Mouse (Mus musculus) layer of hippocampus, postnatal 10 days (tissue): ENCODE measurements at regions not wholly inside any gene's neighbourhood (a gene's known extent, or its start where the extent isn't known, plus 50 kb on each side); places are given as distances from the start of the nearest gene placed in this dataset.

Experiments
- DNase-seq, 2 experiments: peaks; one replicate each; pipeline ENCODE4 v3.0.0; 2021; ENCODE audit warnings: low spot score in 2 of 2

- no peak for DNase-seq
Observed at GRCm38 (mm10) chr2:138640654-138641053, 384.3 kb downstream of the Btbd3 start.

GRCm38 (mm10) chr2:138641335-138641734 lies 385.0 kb downstream of the Btbd3 start:
- DNase-seq: no peak

DNA sequence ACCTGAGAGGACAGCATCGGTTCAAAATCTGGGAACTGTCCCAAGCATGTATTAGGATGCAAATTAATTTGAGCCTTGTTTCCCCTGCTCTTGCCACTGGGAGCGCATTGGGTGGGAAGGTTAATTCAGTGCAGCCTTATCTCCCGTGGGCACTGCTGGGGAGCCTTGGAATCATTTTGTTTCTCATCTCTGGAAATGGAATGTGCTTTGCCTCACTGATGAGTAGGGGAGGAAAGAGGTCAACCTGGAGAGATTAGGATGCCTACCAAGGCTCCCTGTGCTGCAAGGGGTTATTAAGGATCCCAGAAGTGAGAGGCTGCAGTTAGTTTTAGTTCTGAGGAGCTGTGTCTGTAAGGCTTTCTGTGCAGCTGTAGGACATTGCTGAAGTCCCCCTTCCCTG lies 392.3 kb downstream of the Btbd3 start:
- DNase-seq: no peak

- no peak for DNase-seq
Observed at GRCm38 (mm10) chr2:138659376-138659775, 403.0 kb downstream of the Btbd3 start.

DNA sequence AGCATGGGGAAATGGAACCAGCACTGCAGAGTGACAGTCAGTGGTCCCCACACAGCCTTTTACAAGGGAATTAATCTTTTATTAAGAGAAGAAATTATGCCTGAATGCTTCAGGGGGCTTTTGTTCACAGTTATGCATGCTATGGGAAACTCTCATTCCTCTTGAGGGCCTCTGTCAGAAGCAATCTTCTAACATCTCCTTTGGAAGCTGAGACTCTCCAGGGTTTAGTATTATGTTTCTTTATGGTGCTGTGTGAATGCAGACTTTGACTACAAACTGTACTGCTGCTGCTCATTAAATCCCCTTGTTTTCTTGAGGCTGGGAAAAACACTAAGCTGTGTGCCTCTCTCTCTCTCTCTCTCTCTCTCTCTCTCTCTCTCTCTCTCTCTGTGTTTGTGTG lies 413.9 kb downstream of the Btbd3 start:
- DNase-seq: no peak

DNA sequence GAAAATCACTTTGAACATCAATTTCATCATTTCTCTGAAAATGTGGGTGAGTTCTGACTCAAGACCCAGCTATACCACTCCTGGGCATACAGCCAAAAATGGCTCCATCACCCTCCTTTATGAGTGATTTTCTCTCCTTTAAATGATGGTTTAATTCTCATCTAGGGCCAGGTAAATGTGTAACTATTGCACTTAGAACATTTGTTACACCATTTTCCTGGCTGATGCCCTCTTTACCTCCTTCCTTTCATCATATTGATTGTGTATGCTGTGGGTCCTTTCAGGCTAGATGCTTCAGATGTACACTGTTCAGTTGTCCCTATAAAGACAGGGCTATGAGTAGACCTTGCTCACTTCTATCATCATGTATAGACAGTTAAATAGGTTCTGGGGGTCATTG lies 418.4 kb downstream of the Btbd3 start:
- no peak for DNase-seq

DNA sequence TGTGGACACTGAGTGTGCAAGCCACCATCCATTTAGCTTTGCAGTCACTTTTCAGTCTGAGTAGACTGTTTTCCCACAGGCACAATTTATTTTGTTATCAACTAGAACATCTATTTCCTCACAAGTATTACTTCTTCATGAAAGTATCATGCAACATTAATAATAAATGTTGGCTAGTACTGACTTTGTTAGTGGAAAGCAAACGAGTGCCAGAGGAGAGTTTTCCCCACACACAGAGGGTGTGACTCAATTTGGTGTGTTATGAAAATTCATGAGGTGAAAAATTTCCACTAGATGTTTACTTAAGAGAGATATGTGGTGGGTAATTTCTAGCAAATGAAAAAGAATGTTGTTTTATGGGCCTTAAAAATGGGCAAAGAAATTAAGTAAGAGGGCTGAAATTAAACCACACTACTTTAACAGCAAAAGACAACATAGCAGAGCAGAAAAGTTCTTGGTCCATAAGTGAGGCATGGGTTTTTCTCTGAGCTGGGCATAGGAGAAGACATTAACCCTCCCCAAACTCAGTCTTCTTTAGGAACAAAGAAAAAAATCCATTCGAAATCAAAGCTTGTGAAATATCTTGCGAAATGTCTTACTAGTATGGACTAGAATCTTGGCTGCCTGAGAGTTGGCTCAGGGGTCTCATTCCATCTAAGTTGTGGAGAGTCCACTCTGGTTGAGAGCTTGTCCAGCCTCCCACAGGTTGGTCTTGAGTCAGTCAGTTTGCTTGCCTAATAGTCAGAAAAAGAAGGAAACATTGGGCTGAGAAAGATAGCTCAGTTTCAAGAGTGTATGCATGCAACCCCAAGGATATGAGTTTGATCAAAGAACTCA lies 419.1 kb downstream of the Btbd3 start:
- no peak for DNase-seq

DNA sequence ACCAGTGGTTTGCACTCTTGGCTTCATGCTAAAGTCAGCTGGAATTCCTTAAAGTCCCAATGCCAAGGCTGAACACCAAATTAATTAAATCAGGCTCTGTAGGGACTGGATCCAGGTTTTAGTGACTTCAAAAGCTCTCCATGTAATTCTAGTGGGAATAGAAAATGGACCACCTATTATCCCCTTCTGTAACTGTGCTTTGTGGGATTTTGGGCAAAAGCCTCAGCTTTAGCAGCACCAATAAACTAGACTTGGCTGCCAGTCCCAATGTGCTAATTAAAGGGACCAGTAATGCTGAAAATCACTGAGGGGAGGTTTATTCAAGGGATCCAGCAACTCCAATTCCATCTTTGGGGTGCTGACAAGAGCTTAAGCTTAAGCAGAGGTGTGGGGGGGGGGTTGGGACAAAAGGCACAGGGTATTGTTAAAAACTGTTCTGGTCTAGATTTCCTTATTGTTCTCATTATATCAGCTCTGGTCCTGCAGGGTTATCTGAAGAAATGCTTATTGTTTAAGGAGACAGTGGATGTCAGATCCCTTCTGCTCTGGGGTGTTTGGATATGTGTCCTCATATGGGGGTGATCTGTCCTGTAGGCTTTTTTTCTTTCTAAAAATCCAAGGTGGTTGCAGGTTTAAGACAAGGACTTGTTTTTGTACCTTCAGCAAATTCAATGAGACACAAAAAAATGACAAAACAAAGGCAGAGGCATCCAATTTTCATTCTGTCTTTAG lies 431.9 kb downstream of the Btbd3 start:
- peak in 1 of 2 experiments; percentile 22 for DNase-seq

DNA sequence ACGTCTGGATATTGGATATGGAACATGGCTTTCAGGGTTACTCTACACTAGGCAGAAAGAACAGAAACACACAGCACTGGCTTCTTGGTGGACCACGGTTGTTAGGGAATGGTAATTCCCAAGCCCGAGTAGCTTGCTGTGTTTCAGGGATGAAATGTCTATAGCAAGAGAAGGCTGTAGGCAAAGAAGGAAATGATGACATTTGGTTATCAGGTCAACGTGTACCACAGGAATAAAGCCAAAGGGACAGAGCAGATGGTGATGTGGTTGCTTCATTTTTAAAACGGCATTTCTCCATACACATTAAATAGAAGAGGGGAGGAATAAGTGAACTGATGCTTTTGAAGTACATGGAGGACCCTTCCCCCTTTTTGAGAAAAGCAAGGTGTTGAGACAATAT lies 433.1 kb downstream of the Btbd3 start:
- no peak for DNase-seq

GRCm38 (mm10) chr2:138702783-138703182 lies 446.4 kb downstream of the Btbd3 start:
- DNase-seq: no peak

- no peak for DNase-seq
Observed at GRCm38 (mm10) chr2:138703943-138704541, 447.7 kb downstream of the Btbd3 start.

DNA sequence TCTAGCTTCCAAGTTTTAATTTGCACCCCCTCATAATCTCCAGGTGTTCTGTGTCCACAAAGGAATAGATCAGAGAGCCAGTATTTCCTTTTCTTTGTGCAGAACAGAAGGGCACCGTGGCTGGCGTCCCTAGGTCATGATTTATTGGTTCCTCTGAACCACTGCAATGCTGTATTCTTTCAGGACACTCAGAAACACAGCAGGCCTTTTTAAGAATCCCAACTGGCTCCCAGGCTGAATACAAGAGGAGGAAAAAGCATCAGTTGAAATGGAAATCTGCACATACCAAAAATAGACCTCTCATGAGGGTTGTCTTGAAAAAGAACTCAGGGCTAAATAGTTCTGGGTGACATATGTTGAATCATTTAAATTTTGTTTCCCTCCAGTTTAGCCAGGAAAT lies 452.4 kb downstream of the Btbd3 start:
- no peak for DNase-seq

- DNase-seq: no peak
Observed at GRCm38 (mm10) chr2:138733846-138734245, 477.5 kb downstream of the Btbd3 start.

DNA sequence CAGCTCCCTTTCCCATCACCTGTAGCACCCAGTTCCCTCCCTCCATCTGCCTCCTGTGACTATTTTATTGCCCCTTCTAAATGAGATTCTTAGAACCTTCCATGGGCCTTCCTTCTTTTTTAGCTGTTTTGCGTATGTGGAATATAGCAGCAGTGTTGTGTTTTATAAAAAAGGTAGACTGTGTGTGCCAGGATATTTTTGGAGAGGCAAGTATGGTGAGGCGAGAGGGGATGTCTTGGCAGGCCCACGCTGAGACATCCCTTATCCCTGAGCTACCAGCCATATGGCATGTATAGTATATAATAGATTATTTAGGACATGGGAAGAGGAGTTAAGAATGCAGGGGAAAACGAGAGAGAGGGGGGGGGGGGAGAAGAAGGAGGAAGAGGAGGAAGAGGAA lies 488.4 kb downstream of the Btbd3 start:
- no peak for DNase-seq

GRCm38 (mm10) chr2:138760439-138760963 lies 504.1 kb downstream of the Btbd3 start:
- DNase-seq: no peak

- no peak for DNase-seq
Observed at GRCm38 (mm10) chr2:138761400-138761799, 505.0 kb downstream of the Btbd3 start.

- DNase-seq: no peak
Observed at GRCm38 (mm10) chr2:138766275-138766842, 510.0 kb downstream of the Btbd3 start.

DNA sequence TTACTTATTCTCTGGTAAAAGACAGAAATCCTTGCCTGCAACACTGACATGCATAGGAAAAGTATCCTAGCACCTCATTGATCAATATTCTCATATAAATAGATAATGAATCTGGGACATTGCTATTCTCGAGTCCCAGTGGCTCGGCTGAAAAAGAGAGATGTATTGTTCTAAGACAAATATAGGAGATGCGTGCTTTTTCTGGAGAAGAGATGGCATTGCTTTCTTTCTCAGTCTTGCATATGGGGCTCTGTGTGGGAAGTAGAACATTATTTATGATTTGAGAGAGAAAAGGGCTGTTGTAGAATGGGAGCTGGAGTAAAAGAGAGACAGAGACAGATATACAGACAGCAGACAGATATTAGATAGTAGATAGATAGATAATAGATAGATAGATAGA lies 527.4 kb downstream of the Btbd3 start:
- no peak for DNase-seq

DNA sequence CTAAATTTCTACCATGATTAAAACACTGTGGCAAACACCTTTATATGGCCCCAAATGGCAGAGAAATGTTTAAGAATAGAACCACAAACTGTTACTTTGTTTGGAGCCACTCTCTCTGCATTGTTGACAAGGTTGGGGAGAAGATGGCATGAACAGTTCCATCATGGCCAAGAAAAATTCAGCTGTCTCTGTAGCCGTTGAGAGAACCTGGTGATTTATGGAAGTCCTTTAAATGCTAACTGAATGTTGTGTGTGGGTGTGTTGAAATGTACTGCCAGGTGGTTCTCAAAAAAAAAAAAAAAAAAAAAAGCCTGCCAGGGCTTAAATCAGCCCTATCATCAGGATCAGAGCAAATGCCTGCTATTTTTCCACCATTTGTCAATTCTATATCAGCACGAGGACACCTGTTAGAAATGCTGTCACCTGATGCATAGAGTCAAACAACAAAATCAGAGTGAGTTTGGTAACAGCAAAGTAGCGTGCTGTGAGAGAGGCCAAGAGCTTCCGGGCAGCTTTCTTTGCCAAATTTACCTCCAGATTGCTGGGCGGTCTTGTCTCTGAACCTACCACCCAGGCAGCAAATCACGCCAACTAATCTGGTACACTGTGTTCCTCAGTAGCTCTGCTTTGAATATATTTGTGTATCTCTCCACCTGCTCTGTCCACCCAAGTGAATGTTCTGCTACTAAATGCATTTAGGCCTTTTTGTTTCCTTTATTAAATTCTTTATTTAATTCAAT lies 536.5 kb downstream of the Btbd3 start:
- DNase-seq: peak; percentile 23 to 43

GRCm38 (mm10) chr2:138806196-138806595 lies 549.8 kb downstream of the Btbd3 start:
- DNase-seq: no peak

GRCm38 (mm10) chr2:138809767-138810166 lies 553.4 kb downstream of the Btbd3 start:
- no peak for DNase-seq
